Mouse (Mus musculus): ENCODE data around the gene Dap3. TPM values are rescaled to one million over a fixed set of nuclear protein-coding genes. Genes with fewer than 3 reads are reported as not detected.

Gene Dap3
- total and polyA plus RNA-seq, 3 experiments = 66.5 to 153 (median 134) TPM

GRCm38 (mm10) chr3:88953736-88954135 lies 2.8 kb upstream of the Dap3 start:
- Histone ChIP-seq H3K27ac (no peak overlapping the region; the same call in 1 of the 2 replicates), H3K27me3 (ENCODE audit: control insufficient read depth, insufficient read depth, low read length) (no peaks in the 10 kb centered on the region), H3K4me3 (no peak overlapping the region), H3K36me3 (ENCODE audit: control insufficient read depth, insufficient read depth, low read length) (peaks cover 23% of the 10 kb centered on the region), H3K79me2 (replicated peaks; ENCODE audit: control insufficient read depth, insufficient read depth, low read length) (peaks cover 4% of the 10 kb centered on the region), H3K9ac (ENCODE audit: low read depth, low read length) (no peak overlapping the region), H3K4me1 (ENCODE audit: control insufficient read depth, insufficient read depth, low read length) (peaks cover 7% of the 10 kb centered on the region)
- intact Hi-C loops (cut with DNase I) = loop anchor here (5.0 kb wide), 1 partner anchor 39 kb away; no protein-coding TSS in a partner anchor
- TF ChIP-seq POLR2A (IDR thresholded peaks at IDR 0.05; ENCODE audit: insufficient read depth, low read depth, low read length) = no peak
- no peak for TF ChIP-seq EP300 (IDR thresholded peaks at IDR 0.05; ENCODE audit: insufficient read depth, low read depth, low read length)
- TF ChIP-seq CTCF (IDR thresholded peaks at IDR 0.05) = no peak
- no peak for DNase-seq

GRCm38 (mm10) chr3:88953246-88953645 lies 2.3 kb upstream of the Dap3 start:
- Histone ChIP-seq H3K9ac (ENCODE audit: low read depth, low read length) (no peak overlapping the region), H3K27me3 (ENCODE audit: control insufficient read depth, insufficient read depth, low read length) (no peaks in the 10 kb centered on the region), H3K36me3 (ENCODE audit: control insufficient read depth, insufficient read depth, low read length) (peaks cover 20% of the 10 kb centered on the region), H3K4me3 (no peak overlapping the region), H3K79me2 (replicated peaks; ENCODE audit: control insufficient read depth, insufficient read depth, low read length) (peaks cover 3% of the 10 kb centered on the region), H3K4me1 (ENCODE audit: control insufficient read depth, insufficient read depth, low read length) (peaks cover 7% of the 10 kb centered on the region), H3K27ac (no peak overlapping the region; the same call in 1 of the 2 replicates)
- no peak for TF ChIP-seq EP300 (IDR thresholded peaks at IDR 0.05; ENCODE audit: insufficient read depth, low read depth, low read length)
- no peak for TF ChIP-seq POLR2A (IDR thresholded peaks at IDR 0.05; ENCODE audit: insufficient read depth, low read depth, low read length)
- no peak for TF ChIP-seq CTCF (IDR thresholded peaks at IDR 0.05)
- DNase-seq = no peak
- intact Hi-C loops (cut with DNase I) = loop anchor here (5.0 kb wide), 1 partner anchor 39 kb away; no protein-coding TSS in a partner anchor
- WGBS = 59% methylated on average over 4 of the region's 4 CpGs

DNA sequence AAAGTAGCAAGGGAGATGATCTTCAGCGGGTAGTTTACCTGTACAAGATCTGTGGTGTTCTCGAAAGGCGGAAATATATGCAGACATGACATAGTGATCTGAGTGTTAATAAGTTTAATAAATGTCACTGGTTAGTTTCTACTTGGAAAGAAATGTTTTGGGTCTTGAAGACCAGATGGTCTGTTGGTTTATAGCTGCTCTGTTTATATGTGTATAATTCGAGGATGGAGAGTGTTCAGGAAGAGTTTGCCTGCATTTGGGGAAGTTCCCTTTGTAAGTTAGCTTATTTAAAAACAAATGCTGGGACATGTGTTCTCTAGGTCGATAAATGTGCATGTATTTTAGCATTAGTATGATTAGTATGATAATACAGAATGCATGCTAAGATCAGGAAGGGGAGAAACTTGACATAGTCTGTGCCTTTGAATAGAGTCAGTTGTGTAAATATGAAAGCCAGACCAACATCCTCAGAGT lies 383 bp upstream of the Dap3 start:
- 0% methylated on average over 5 of the region's 5 CpGs for WGBS
- intact Hi-C loops (cut with DNase I) = loop anchor here (2.0 to 5.0 kb wide), 2 partner anchors 37 to 41 kb away; no protein-coding TSS in a partner anchor

GRCm38 (mm10) chr3:88949786-88950575 lies 1.0 kb downstream of the Dap3 start:
- peak overlapping the region; percentile 98 for H3K4me3 ChIP-seq
- no peaks in the 10 kb centered on the region for H3K27me3 ChIP-seq (ENCODE audit: control insufficient read depth, insufficient read depth, low read length)
- peaks cover 1% of the 10 kb centered on the region; the same call in 1 of the 2 replicates for H3K79me2 ChIP-seq (replicated peaks; ENCODE audit: control insufficient read depth, insufficient read depth, low read length)
- H3K9ac ChIP-seq (ENCODE audit: low read depth, low read length) = peak overlapping the region; percentile 99
- no peak for TF ChIP-seq CTCF (IDR thresholded peaks at IDR 0.05)
- TF ChIP-seq EP300 (IDR thresholded peaks at IDR 0.05; ENCODE audit: insufficient read depth, low read depth, low read length) = 0 out of 2 replicates have a peak, but pooled peaks have one; percentile 10
- peak; percentile 96 for TF ChIP-seq POLR2A (IDR thresholded peaks at IDR 0.05; ENCODE audit: insufficient read depth, low read depth, low read length)
- peaks cover 11% of the 10 kb centered on the region for H3K36me3 ChIP-seq (ENCODE audit: control insufficient read depth, insufficient read depth, low read length)
- peak overlapping the region; percentile 99 for H3K27ac ChIP-seq
- under 1% methylated on average over 75 of the region's 92 CpGs for WGBS
- peaks cover 5% of the 10 kb centered on the region for H3K4me1 ChIP-seq (ENCODE audit: control insufficient read depth, insufficient read depth, low read length)
- peak; percentile 91 to 93 for DNase-seq
- intact Hi-C loops (cut with DNase I) = loop anchor here (2.0 to 10.0 kb wide), 4 partner anchors 35 to 265 kb away; partner anchors contain the start of genes Clk2, Hcn3 and Thbs3

More for the DNA sequence above, 383 bp upstream of the Dap3 start:
- Histone ChIP-seq H3K36me3 (ENCODE audit: control insufficient read depth, insufficient read depth, low read length) (peaks cover 15% of the 10 kb centered on the region), H3K4me1 (ENCODE audit: control insufficient read depth, insufficient read depth, low read length) (peaks cover 7% of the 10 kb centered on the region), H3K27me3 (ENCODE audit: control insufficient read depth, insufficient read depth, low read length) (no peaks in the 10 kb centered on the region), H3K9ac (ENCODE audit: low read depth, low read length) (peak overlapping the region; percentile 99), H3K79me2 (replicated peaks; ENCODE audit: control insufficient read depth, insufficient read depth, low read length) (peaks cover 3% of the 10 kb centered on the region), H3K27ac (peak overlapping the region; percentile 99), H3K4me3 (peak overlapping the region; percentile 98)
- DNase-seq = no peak
- TF ChIP-seq POLR2A (IDR thresholded peaks at IDR 0.05; ENCODE audit: insufficient read depth, low read depth, low read length) (no peak), CTCF (IDR thresholded peaks at IDR 0.05) (no peak), EP300 (IDR thresholded peaks at IDR 0.05; ENCODE audit: insufficient read depth, low read depth, low read length) (no peak)

- intact Hi-C loops (cut with DNase I) = loop anchor here (10.0 kb wide), 2 partner anchors 221 to 271 kb away; partner anchors contain the start of genes Clk2, Hcn3 and Thbs3
- no peaks in the 10 kb centered on the region for H3K27me3 ChIP-seq (ENCODE audit: control insufficient read depth, insufficient read depth, low read length)
- H3K27ac ChIP-seq = no peak overlapping the region
- no peak overlapping the region for H3K9ac ChIP-seq (ENCODE audit: low read depth, low read length)
- TF ChIP-seq POLR2A (IDR thresholded peaks at IDR 0.05; ENCODE audit: insufficient read depth, low read depth, low read length) = no peak
- no peak for TF ChIP-seq EP300 (IDR thresholded peaks at IDR 0.05; ENCODE audit: insufficient read depth, low read depth, low read length)
- no peak for TF ChIP-seq CTCF (IDR thresholded peaks at IDR 0.05)
- no peak overlapping the region for H3K4me3 ChIP-seq
- no peak for DNase-seq
- no peaks in the 10 kb centered on the region; the same call in 1 of the 2 replicates for H3K79me2 ChIP-seq (replicated peaks; ENCODE audit: control insufficient read depth, insufficient read depth, low read length)
- peaks cover 1% of the 10 kb centered on the region; the same call in 1 of the 2 replicates for H3K36me3 ChIP-seq (ENCODE audit: control insufficient read depth, insufficient read depth, low read length)
- H3K4me1 ChIP-seq (ENCODE audit: control insufficient read depth, insufficient read depth, low read length) = no peaks in the 10 kb centered on the region; the same call in 1 of the 2 replicates
- 85% methylated on average over 4 of the region's 4 CpGs for WGBS
Observed at GRCm38 (mm10) chr3:88944109-88944508, 6.9 kb downstream of the Dap3 start.

All from heart, adult 2 months (tissue).